Mouse (Mus musculus) megakaryocyte, embryonic 14.5 days (primary cell): ENCODE data around the gene BC030499.

ENCODE experiments used
- FLI1 ChIP-seq: IDR thresholded peaks from 2 replicates; pipeline ENCODE4 v1.6.1; 2012; ENCODE audit warnings: low read length, inconsistent platforms, mixed read lengths
- GATA1 ChIP-seq: IDR thresholded peaks from 3 replicates; pipeline ENCODE4 v1.6.1; 2012; ENCODE audit warnings: mixed read lengths, low read length, inconsistent platforms, borderline replicate concordance

DNA sequence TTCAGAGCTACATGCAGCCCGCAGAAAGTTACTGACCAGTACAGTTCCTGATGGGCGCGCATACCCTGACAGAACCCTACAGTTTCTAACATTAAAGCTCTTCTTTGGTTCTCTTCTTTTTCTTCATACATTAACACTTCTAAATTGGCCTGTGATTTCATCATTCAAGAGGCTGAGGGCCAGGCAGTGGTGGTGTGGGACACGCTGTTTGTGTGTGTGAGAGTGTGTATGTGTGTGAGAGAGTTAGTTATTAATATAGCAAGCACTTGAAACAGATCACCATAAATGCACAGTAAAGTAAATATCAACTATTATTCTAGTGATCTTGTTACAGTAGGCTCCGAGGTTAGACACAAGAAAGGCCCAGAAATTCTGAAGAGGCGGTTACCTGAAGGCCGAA, 10.3 kb downstream of the BC030499 start:
- TF ChIP-seq GATA1 = no peak
- no peak for TF ChIP-seq FLI1
